Mouse (Mus musculus): ENCODE results near the gene Aipl1. TPM values are rescaled to one million over a fixed set of nuclear protein-coding genes. Genes with fewer than 3 reads are reported as not detected.

Aipl1 gene
- total and polyA plus RNA-seq, 3 experiments: 0.71 to 0.93 (median 0.81) TPM

GRCm38 (mm10) chr11:72068026-72068425 is 30.7 kb upstream of the Aipl1 start:
- no peaks in the 10 kb centered on the region for H3K79me2 ChIP-seq (replicated peaks; ENCODE audit: control insufficient read depth, extremely low read depth, insufficient read depth, poor library complexity, severe bottlenecking)
- H3K36me3 ChIP-seq (replicated peaks in 1 of 2; ENCODE audit: control insufficient read depth in 1 of 2, insufficient read depth in 1 of 2, low read length in 1 of 2): no peaks in the 10 kb centered on the region
- peaks cover 35% of the 10 kb centered on the region for H3K27me3 ChIP-seq (replicated peaks)
- no peak for DNase-seq (ENCODE audit: extremely low read depth)
- no peak overlapping the region for H3K27ac ChIP-seq (ENCODE audit: insufficient read depth, low read depth)
- no peaks in the 10 kb centered on the region for H3K9me3 ChIP-seq (replicated peaks; ENCODE audit: low read length)
- no peak overlapping the region for H3K4me3 ChIP-seq (replicated peaks in 1 of 3; ENCODE audit: low read depth in 2 of 3, low read length in 2 of 3, poor library complexity in 1 of 3)
- no peak overlapping the region for H3K9ac ChIP-seq (ENCODE audit: insufficient read depth, low read depth)
- no peak overlapping the region for H3K4me2 ChIP-seq (ENCODE audit: insufficient read depth, low read depth, poor library complexity, severe bottlenecking)
- peaks cover 34 to 57% of the 10 kb centered on the region in 2 experiments for H3K4me1 ChIP-seq (ENCODE audit: control insufficient read depth in 1 of 2, insufficient read depth in 2 of 2)
- dilution Hi-C loops (cut with MboI; ENCODE audit: extremely low pct_ligation_motif_present, extremely low pct_unique_long_range_greater_than_20kb, low sequenced_read_pairs): no loop called here
- in situ Hi-C loops (cut with MboI; ENCODE audit: low pct_ligation_motif_present, low pct_unique_long_range_greater_than_20kb, low sequenced_read_pairs): loop anchor here (5.0 kb wide), 1 partner anchor 139 kb away; the partner anchor contains the start of genes 4933427D14Rik, Gm43951 and Txndc17
- TF ChIP-seq HCFC1 (IDR thresholded peaks at IDR 0.05; ENCODE audit: low read depth, low read length) (no peak), CHD2 (IDR thresholded peaks at IDR 0.05; ENCODE audit: low read length) (no peak), ZNF384 (IDR thresholded peaks at IDR 0.05; ENCODE audit: low read depth, low read length) (no peak), MXI1 (IDR thresholded peaks at IDR 0.05; ENCODE audit: low read depth, low read length) (no peak), ZMIZ1 (IDR thresholded peaks at IDR 0.05; ENCODE audit: low read depth, low read length) (no peak), SIN3A (IDR thresholded peaks at IDR 0.05; ENCODE audit: low read length) (no peak), TBP (conservative IDR thresholded peaks at IDR 0.05; ENCODE audit: low read depth, low read length) (no peak), SMC3 (IDR thresholded peaks at IDR 0.05; ENCODE audit: low read depth, low read length) (no peak), MYC (IDR thresholded peaks at IDR 0.05; ENCODE audit: low read depth, low read length) (no peak), MAX (IDR thresholded peaks at IDR 0.05; ENCODE audit: low read length) (no peak), ZC3H11A (IDR thresholded peaks at IDR 0.05; ENCODE audit: low read depth, low read length) (no peak), RAD21 (IDR thresholded peaks at IDR 0.05; ENCODE audit: low read depth, low read length) (no peak), CHD1 (IDR thresholded peaks at IDR 0.05; ENCODE audit: low read depth, low read length) (no peak), ETS1 (conservative IDR thresholded peaks at IDR 0.05; ENCODE audit: low read depth, low read length) (no peak), PAX5 (IDR thresholded peaks at IDR 0.05; ENCODE audit: low read length) (no peak), USF2 (conservative IDR thresholded peaks at IDR 0.05; ENCODE audit: low read depth, low read length) (no peak), KAT2A (IDR thresholded peaks at IDR 0.05; ENCODE audit: insufficient replicate concordance, low read length) (no peak), NRF1 (IDR thresholded peaks at IDR 0.05; ENCODE audit: low read depth, low read length) (no peak), IRF4 (IDR thresholded peaks at IDR 0.05; ENCODE audit: low read depth, low read length) (no peak)

- no peaks in the 10 kb centered on the region for H3K79me2 ChIP-seq (replicated peaks; ENCODE audit: control insufficient read depth, extremely low read depth, insufficient read depth, poor library complexity, severe bottlenecking)
- in situ Hi-C loops (cut with MboI; ENCODE audit: low pct_ligation_motif_present, low pct_unique_long_range_greater_than_20kb, low sequenced_read_pairs): loop anchor here (5.0 kb wide), 1 partner anchor 140 kb away; the partner anchor contains the start of genes 4933427D14Rik, Gm43951 and Txndc17
- H3K27ac ChIP-seq (ENCODE audit: insufficient read depth, low read depth): no peak overlapping the region
- peaks cover 28% of the 10 kb centered on the region for H3K27me3 ChIP-seq (replicated peaks)
- no peaks in the 10 kb centered on the region for H3K36me3 ChIP-seq (replicated peaks in 1 of 2; ENCODE audit: control insufficient read depth in 1 of 2, insufficient read depth in 1 of 2, low read length in 1 of 2)
- no peak for TF ChIP-seq RCOR1 (conservative IDR thresholded peaks at IDR 0.05; ENCODE audit: low read depth, low read length)
- no peak for TF ChIP-seq POLR2A (IDR thresholded peaks at IDR 0.05; ENCODE audit: low read depth, low read length)
- no peak for TF ChIP-seq ZKSCAN1 (IDR thresholded peaks at IDR 0.05; ENCODE audit: borderline replicate concordance, low read depth, low read length)
- dilution Hi-C loops (cut with MboI; ENCODE audit: extremely low pct_ligation_motif_present, extremely low pct_unique_long_range_greater_than_20kb, low sequenced_read_pairs): no loop called here
- H3K9me3 ChIP-seq (replicated peaks; ENCODE audit: low read length): no peaks in the 10 kb centered on the region
- H3K4me1 ChIP-seq (ENCODE audit: control insufficient read depth in 1 of 2, insufficient read depth in 2 of 2): peaks cover 41 to 64% of the 10 kb centered on the region in 2 experiments
- H3K4me2 ChIP-seq (ENCODE audit: insufficient read depth, low read depth, poor library complexity, severe bottlenecking): no peak overlapping the region
- no peak overlapping the region for H3K4me3 ChIP-seq (replicated peaks in 1 of 3; ENCODE audit: low read depth in 2 of 3, low read length in 2 of 3, poor library complexity in 1 of 3)
- DNase-seq (ENCODE audit: extremely low read depth): no peak
- no peak overlapping the region for H3K9ac ChIP-seq (ENCODE audit: insufficient read depth, low read depth)
Observed at GRCm38 (mm10) chr11:72067326-72067725, 30.0 kb upstream of the Aipl1 start.

All from CH12.LX (cell line).